Mouse (Mus musculus): Measurements from ENCODE around the gene Sfrp4. TPM values are rescaled to one million over a fixed set of nuclear protein-coding genes. Genes with fewer than 3 reads are reported as not detected.
A peak's percentile ranks its signal among the peaks of the same experiment; 100 is the strongest.

Gene Sfrp4
- polyA plus RNA-seq, 1 experiment = not detected

- TF ChIP-seq POLR2A (IDR thresholded peaks at IDR 0.05; ENCODE audit: insufficient read depth, low read depth, low read length) (no peak), CTCF (IDR thresholded peaks at IDR 0.05; ENCODE audit: insufficient read depth, low read depth, low read length) (no peak)
These were observed 14.8 kb upstream of the Sfrp4 start for GRCm38 (mm10) chr13:19608120-19608519.

DNA sequence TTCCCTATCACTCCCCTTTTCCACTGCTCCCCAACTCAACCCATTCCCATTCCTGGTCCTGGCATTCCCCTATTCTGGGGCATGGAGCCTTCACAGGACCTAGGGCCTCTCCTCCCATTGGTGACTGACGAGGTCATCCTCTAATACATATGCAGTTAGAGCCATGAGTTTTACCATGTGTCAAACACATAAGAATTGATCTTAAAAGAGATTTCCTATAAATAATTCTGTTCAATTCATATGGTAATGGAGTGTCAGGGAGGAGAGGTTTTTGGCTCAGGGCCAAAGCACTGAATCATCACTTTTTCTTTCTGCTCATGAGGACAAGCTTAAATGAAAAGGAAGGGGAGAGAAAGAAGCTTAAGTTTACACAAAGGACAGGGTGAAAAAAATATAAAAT, 10.6 kb upstream of the Sfrp4 start:
- no peak for TF ChIP-seq CTCF (IDR thresholded peaks at IDR 0.05; ENCODE audit: insufficient read depth, low read depth, low read length)
- no peak for TF ChIP-seq POLR2A (IDR thresholded peaks at IDR 0.05; ENCODE audit: insufficient read depth, low read depth, low read length)
- H3K27ac ChIP-seq (ENCODE audit: insufficient read depth, low read depth, low read length) = no peak overlapping the region
- H3K4me3 ChIP-seq (ENCODE audit: insufficient read depth, low read depth, low read length) = no peak overlapping the region
- H3K4me1 ChIP-seq (ENCODE audit: control insufficient read depth, insufficient read depth, low read length) = no peaks in the 10 kb centered on the region
- 53% methylated on average over 1 of the region's 1 CpGs for WGBS

More at GRCm38 (mm10) chr13:19608120-19608519, 14.8 kb upstream of the Sfrp4 start:
- H3K4me3 ChIP-seq (ENCODE audit: insufficient read depth, low read depth, low read length) = no peak overlapping the region
- H3K27ac ChIP-seq (ENCODE audit: insufficient read depth, low read depth, low read length) = no peak overlapping the region
- H3K4me1 ChIP-seq (ENCODE audit: control insufficient read depth, insufficient read depth, low read length) = no peaks in the 10 kb centered on the region

DNA sequence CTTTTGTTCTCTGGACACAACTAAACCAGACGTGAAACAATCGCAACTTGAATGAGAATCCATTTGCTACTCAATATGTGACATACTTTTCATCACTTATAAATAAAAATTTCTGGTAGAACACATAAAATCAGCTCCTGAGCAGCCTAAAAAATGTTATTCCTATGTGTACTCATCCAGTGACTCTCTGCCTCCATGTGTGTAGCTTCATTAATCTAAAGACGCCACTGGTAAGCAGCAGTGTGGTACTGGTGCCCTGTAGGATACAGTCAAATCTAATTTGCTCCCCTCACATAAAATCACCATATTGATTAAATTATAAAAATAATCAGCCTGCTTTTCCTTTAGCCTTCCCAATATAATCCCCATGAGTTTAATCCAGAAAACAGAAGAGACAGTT, 9.9 kb upstream of the Sfrp4 start:
- H3K4me3 ChIP-seq (ENCODE audit: insufficient read depth, low read depth, low read length) = no peak overlapping the region
- 75% methylated on average over 3 of the region's 3 CpGs for WGBS
- TF ChIP-seq POLR2A (IDR thresholded peaks at IDR 0.05; ENCODE audit: insufficient read depth, low read depth, low read length) (no peak), CTCF (IDR thresholded peaks at IDR 0.05; ENCODE audit: insufficient read depth, low read depth, low read length) (no peak)
- no peaks in the 10 kb centered on the region for H3K4me1 ChIP-seq (ENCODE audit: control insufficient read depth, insufficient read depth, low read length)
- no peak overlapping the region for H3K27ac ChIP-seq (ENCODE audit: insufficient read depth, low read depth, low read length)

DNA sequence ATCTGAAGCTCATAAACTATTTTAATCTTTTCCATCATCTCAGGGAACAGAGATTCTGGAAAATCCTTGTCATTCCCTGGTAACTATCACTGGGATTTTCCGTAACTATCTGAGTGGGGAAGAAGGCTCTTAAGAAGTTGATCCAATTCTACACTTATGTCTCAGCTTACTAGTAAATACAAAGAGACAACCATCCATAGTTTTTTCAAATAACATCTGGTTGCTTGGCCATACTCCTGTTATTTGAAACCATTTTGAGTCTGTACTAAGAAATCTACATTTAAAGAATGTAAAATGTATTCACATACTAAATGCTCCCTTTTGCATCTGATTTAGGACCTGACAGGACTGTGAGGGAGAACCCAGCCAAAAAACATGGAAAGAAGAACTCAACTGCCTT, 9.5 kb upstream of the Sfrp4 start:
- Histone ChIP-seq H3K27ac (ENCODE audit: insufficient read depth, low read depth, low read length) (no peak overlapping the region), H3K4me3 (ENCODE audit: insufficient read depth, low read depth, low read length) (no peak overlapping the region), H3K4me1 (ENCODE audit: control insufficient read depth, insufficient read depth, low read length) (no peaks in the 10 kb centered on the region)
- TF ChIP-seq POLR2A (IDR thresholded peaks at IDR 0.05; ENCODE audit: insufficient read depth, low read depth, low read length) (no peak), CTCF (IDR thresholded peaks at IDR 0.05; ENCODE audit: insufficient read depth, low read depth, low read length) (no peak)
- WGBS = 94% methylated on average over 1 of the region's 1 CpGs

DNA sequence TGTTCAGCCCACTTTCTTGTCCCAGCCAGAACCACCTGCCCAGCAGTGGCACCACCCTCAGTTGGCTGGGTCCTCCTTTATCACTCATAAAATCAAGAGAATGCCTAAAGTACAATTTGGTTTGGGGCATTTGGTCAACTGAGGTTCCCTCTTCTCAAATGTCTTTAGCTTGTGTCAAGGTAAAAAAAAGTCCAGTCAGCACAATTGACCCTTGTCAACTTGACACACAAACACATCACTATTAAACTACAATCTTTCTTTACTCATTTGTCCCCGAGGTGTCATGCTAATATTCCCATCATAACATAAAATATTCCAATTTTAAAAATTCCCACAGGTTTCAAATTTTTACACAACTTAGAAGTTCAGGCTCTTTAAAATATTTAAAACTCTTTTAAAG, 8.6 kb upstream of the Sfrp4 start:
- TF ChIP-seq POLR2A (IDR thresholded peaks at IDR 0.05; ENCODE audit: insufficient read depth, low read depth, low read length) = no peak
- WGBS = 94% methylated on average over 1 of the region's 1 CpGs
- Histone ChIP-seq H3K4me1 (ENCODE audit: control insufficient read depth, insufficient read depth, low read length) (no peaks in the 10 kb centered on the region), H3K27ac (ENCODE audit: insufficient read depth, low read depth, low read length) (no peak overlapping the region), H3K4me3 (ENCODE audit: insufficient read depth, low read depth, low read length) (no peak overlapping the region)

DNA sequence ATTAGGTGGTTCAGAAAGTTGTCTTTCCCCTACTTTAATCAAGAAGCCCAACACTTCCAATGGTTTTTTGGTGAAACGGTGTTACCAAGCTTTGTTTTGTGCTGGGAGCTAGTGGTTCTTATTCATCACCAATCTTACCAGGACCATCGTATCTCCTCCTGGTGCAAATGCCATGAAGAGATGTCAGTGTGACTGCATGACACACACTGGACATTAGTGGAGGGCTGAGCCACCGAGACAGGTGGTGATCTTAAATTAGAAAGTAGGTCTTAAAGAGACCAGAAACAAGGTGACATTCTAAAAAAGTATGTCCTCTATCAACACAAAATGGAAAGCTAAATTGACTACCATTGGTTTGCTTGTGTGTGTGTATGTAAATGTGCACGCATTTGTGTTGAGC, 4.8 kb upstream of the Sfrp4 start:
- Histone ChIP-seq H3K4me1 (ENCODE audit: control insufficient read depth, insufficient read depth, low read length) (peaks cover 3% of the 10 kb centered on the region), H3K4me3 (ENCODE audit: insufficient read depth, low read depth, low read length) (no peak overlapping the region), H3K27ac (ENCODE audit: insufficient read depth, low read depth, low read length) (no peak overlapping the region)
- TF ChIP-seq CTCF (IDR thresholded peaks at IDR 0.05; ENCODE audit: insufficient read depth, low read depth, low read length) (no peak), POLR2A (IDR thresholded peaks at IDR 0.05; ENCODE audit: insufficient read depth, low read depth, low read length) (no peak)
- WGBS = 87% methylated on average over 4 of the region's 4 CpGs

- Histone ChIP-seq H3K4me3 (ENCODE audit: insufficient read depth, low read depth, low read length) (peak overlapping the region; percentile 72), H3K27ac (ENCODE audit: insufficient read depth, low read depth, low read length) (peak overlapping the region; percentile 77), H3K4me1 (ENCODE audit: control insufficient read depth, insufficient read depth, low read length) (peaks cover 11% of the 10 kb centered on the region)
- WGBS = 4% methylated on average over 5 of the region's 5 CpGs
- TF ChIP-seq CTCF (IDR thresholded peaks at IDR 0.05; ENCODE audit: insufficient read depth, low read depth, low read length) = no peak
- no peak for TF ChIP-seq POLR2A (IDR thresholded peaks at IDR 0.05; ENCODE audit: insufficient read depth, low read depth, low read length)
These were observed 4.1 kb upstream of the Sfrp4 start for GRCm38 (mm10) chr13:19618841-19619215.

GRCm38 (mm10) chr13:19619216-19619927, 3.5 kb upstream of the Sfrp4 start, which contains the start of gene Epdr1:
Gene Epdr1, minus strand, starts transcription at chr13:19619927.
- peaks cover 11% of the 10 kb centered on the region for H3K4me1 ChIP-seq (ENCODE audit: control insufficient read depth, insufficient read depth, low read length)
- TF ChIP-seq CTCF (IDR thresholded peaks at IDR 0.05; ENCODE audit: insufficient read depth, low read depth, low read length) (peak; percentile 68), POLR2A (IDR thresholded peaks at IDR 0.05; ENCODE audit: insufficient read depth, low read depth, low read length) (peak; percentile 49; the same call in 1 of the 2 replicates)
- H3K4me3 ChIP-seq (ENCODE audit: insufficient read depth, low read depth, low read length) = peak within 1 kb of the TSS; percentile 72
- peak within 1 kb of the TSS; percentile 77 for H3K27ac ChIP-seq (ENCODE audit: insufficient read depth, low read depth, low read length)
- under 1% methylated on average over 46 of the region's 46 CpGs for WGBS

- Histone ChIP-seq H3K27ac (ENCODE audit: insufficient read depth, low read depth, low read length) (no peak overlapping the region), H3K4me1 (ENCODE audit: control insufficient read depth, insufficient read depth, low read length) (peaks cover 11% of the 10 kb centered on the region), H3K4me3 (ENCODE audit: insufficient read depth, low read depth, low read length) (peak overlapping the region; percentile 53)
- TF ChIP-seq CTCF (IDR thresholded peaks at IDR 0.05; ENCODE audit: insufficient read depth, low read depth, low read length) = no peak
- no peak for TF ChIP-seq POLR2A (IDR thresholded peaks at IDR 0.05; ENCODE audit: insufficient read depth, low read depth, low read length)
- WGBS = 18% methylated on average over 30 of the region's 30 CpGs
These were observed 463 bp downstream of the Sfrp4 start for GRCm38 (mm10) chr13:19623228-19623905.

All from olfactory bulb, adult 2 months (tissue).